Mouse (Mus musculus) left cerebral cortex, adult 9 months (tissue): ENCODE results near the gene Cldn8.

ENCODE experiments used
- DNase-seq, 2 experiments: peaks; one replicate each; pipeline ENCODE4 v3.0.0; 2022; ENCODE audit warnings: low spot score in 2 of 2

The Cldn8 gene

GRCm38 (mm10) chr16:88563045-88563913 is at the start of gene Cldn8:
TSS of gene Cldn8 (minus strand) at chr16:88563183.
- DNase-seq: no peak

DNA sequence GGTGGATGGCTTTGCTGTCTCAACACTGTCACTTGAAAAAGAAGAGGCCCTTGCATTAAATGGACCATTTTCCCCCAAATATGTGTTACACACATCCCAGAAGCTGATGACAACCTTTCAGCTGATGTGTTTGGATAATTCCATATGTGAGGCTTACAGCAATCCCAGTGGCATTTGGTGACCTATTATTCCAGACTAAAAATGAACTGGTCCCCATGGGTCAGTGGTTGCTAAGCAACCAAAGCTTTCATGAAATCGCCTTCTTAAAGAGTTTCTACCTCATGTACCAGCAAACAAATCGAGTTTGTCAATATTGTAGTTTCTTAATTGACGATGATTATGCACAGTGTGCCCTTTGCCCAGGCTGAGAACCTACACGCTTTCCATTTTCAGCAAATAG is 49.7 kb upstream of the Cldn8 start:
- no peak for DNase-seq

DNA sequence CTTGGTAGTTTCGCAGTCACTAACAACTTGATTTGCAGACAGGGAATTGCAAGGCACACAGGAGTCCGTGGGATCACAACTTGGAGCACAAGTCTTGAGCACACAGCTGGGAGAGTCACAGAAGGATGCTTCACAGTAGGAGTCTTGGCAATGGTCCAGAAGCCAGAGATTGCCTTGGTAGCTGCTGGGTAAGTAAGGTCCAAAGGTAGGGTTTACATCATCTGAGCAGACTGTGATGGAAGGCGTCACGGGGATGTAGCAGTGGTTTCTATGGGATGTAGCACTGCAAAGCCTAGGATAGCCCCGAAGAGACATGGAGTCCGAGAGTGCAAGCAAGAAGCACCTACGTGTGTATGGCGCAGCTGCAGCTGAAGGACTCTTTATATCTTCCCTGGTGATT is 48.9 kb upstream of the Cldn8 start, which contains the start of gene Krtap24-1:
Gene Krtap24-1 (minus strand): TSS at position 358 of the 400 bp plus-strand sequence.
- no peak for DNase-seq

DNA sequence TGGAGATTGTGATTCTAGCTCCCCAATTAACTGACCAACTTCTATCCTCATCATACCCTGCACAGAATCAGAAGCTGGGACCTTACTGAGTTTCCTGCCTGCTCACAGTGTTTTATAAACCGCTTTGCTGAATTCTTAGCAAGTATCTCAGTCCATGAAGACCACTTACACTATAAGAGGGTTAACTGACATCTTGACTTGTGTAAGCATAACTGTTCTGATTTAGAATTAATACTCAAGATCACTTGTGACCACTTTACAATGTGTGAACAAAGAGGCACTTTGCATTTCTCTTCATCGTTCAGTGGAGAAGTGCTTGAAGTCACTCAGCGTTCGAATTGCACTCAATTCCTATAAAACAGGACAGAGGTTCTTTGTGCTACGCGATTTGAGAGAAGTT is 41.6 kb upstream of the Cldn8 start:
- DNase-seq: no peak

DNA sequence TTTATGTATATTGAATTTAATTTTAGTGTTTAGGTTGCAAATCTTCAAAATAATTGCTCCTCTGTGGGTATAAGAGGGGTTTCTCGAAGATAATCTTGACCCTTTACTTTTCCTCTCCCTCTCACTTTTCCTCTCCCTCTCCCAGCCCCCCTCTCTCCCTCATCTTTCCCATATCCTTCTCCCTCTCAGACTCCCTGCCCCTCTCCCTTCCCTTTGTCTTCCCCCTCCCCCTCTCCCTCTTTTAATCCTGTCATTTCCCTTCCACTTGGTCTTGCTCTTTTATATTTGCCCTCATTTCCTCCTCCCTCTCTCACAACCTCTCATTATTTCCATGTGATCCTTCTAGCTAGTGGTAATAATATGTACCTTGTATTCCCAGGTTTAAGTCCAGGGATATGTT is 39.5 kb upstream of the Cldn8 start:
- DNase-seq: no peak

GRCm38 (mm10) chr16:88600303-88600702 is 37.3 kb upstream of the Cldn8 start:
- no peak for DNase-seq

DNA sequence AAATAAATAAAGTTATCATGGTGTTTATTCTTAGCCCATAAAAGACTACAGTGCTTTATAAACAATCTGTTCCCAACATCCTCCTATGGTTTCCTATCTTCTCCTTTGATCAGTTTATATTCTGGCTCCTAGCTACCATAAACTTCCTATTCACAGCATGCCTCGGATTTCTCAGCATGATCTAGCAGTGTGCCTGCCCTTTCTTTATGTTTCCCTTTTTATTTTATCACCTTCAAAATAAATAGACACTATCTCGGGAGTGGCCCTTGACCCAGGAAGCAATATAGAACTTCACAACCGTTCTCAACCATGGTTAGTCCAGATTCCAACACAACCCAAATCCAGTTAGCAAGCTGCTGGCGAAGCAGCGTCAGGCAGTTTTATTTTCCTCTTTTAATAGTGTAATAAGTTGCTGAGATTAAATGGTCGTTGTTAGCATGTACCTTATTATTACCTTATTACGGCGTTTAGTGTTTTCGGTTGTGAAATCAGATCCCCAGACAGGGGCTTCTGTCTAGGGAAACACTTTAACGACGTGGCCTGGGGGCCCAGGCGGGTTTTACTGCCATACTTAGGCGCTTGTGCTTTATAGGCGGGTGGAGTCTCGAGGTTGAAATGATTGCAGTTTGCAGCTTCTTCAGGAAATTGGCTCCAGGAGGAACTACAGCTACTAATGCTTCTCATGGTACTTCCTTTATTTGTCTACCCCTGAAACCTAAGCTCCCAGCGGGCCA is 36.7 kb upstream of the Cldn8 start:
- DNase-seq: no peak

- DNase-seq: no peak
Measured at GRCm38 (mm10) chr16:88592758-88593157, 29.8 kb upstream of the Cldn8 start.

DNA sequence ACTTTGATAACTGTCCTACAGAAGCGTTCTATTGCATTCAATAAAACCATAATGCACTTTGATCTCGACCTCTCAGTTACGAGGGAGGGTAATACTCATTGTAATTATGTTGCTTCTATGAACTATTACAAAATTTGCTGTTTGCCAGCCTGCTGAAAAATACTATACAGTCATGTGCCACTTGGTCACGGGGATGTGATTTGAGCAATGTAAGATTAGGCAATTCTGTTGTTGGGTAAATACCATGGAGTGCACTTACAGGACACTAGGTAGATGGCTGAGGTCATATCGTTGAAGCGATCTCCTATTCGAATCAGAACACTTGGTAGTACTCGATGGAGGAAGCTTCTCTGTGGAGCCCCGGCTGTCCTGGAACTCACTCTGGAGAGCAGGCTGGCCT is 20.4 kb upstream of the Cldn8 start:
- DNase-seq: no peak

GRCm38 (mm10) chr16:88575885-88576679 is 13.1 kb upstream of the Cldn8 start:
- no peak for DNase-seq

DNA sequence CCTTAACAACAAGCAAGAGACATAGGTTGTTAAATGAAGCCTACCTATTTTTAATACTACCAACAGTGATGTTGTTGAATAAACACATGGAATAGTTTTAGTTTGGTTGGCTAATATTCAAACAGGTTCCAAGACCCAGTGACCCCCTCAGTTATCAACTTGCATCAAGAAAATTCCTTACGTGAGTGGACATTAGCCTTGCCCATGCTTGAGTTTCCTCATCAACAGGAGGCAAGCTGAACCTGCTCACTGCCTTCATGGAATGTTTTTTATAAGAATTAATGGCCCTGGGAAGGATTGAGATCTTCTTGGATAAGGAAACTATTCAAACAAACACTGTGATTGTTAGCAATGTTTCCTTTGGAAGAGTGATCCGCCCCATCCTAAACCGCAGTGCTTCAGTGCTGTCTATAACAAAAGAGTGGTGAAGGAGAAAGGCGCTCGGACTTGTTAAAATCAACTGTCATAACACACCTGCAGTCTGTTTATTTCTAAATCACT is 10.0 kb upstream of the Cldn8 start:
- DNase-seq: no peak

- no peak for DNase-seq
Measured at GRCm38 (mm10) chr16:88570136-88570535, 7.2 kb upstream of the Cldn8 start.

DNA sequence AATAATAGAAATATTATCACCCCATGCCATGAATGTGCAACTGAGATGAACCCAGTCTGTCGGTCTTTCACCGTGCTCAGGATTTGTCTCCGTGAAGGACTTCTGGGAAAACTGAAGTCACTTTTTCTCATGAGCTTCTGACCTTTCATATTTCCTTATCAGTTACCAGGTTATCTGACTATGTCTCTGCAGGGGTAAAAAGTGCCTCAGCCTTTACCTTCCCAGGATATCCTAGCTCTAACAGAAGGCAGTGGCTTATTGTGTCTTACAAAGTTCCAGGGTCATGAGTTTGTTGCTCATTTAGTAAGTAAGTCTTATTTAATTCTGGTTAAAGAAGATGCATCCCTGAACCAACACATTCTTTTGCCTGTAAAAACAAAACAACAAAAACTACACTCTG is 6.7 kb upstream of the Cldn8 start:
- DNase-seq: no peak

GRCm38 (mm10) chr16:88569096-88569495 is 6.1 kb upstream of the Cldn8 start:
- no peak for DNase-seq

GRCm38 (mm10) chr16:88561617-88562164 is 1.3 kb downstream of the Cldn8 start:
- DNase-seq: no peak

DNA sequence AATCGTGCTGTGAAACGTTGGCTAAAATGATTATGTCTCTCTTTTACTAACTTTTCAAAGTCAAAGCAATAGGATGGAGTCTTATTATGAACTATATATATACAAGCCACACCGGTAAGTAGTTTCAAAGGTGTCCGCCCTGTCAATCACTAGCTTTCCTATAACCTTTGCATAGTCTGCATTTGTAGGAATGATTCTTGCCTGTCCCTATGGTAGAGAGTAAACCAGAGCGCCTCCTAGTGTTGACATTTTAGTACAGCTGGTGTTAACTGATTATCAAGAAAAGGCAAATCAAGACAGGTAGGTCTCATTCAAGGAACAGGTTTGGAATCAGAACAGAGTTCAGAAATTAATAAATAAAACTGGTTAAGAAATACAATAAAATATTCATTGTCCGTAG is 20.5 kb downstream of the Cldn8 start:
- DNase-seq: peak in 1 of 2 experiments; percentile 15

- no peak for DNase-seq
Measured at GRCm38 (mm10) chr16:88539841-88540487, 23.0 kb downstream of the Cldn8 start.

- DNase-seq: no peak
Measured at GRCm38 (mm10) chr16:88511348-88511747, 51.6 kb downstream of the Cldn8 start.
